Mouse (Mus musculus) left cerebral cortex, adult 2 months (tissue): ENCODE data around the gene Ralgps2. TPM values are rescaled to one million over a fixed set of nuclear protein-coding genes. Genes with fewer than 3 reads are reported as not detected.

Source experiments
- DNase-seq, 2 experiments: peaks; one replicate each; pipeline ENCODE4 v3.0.0; 2021 to 2022; ENCODE audit warnings: low spot score in 2 of 2, mixed read lengths in 1 of 2; ENCODE audit errors: extremely low spot score in 1 of 2
- H3K27ac ChIP-seq: fragments of 200-600 bp; 2 replicates; pipeline ENCODE4 v1.8.1; 2022
- H3K4me3 ChIP-seq: fragments of 200-600 bp; 2 replicates; pipeline ENCODE4 v1.8.1; 2022
- CTCF ChIP-seq: fragments of 200-600 bp; IDR thresholded peaks from 2 replicates; pipeline ENCODE4 v1.8.1; 2022; ENCODE audit warnings: antibody characterized with exemption, mild to moderate bottlenecking, moderate library complexity
- intact Hi-C: fragments of 180-260 bp; cut with DNase I; formaldehyde crosslinking; loops from one replicate; pipeline ENCODE4 v1.15.1; 2025
- total RNA-seq, 2 experiments: library from RNA; stranded (reverse); gene quantifications; 2 replicates each; pipeline ENCODE4 v1.2.3; 2021

Gene Ralgps2
- total RNA-seq, 2 experiments from 2014 or later = 40.5 to 43.2 TPM

- intact Hi-C loops = no loop called here
- TF ChIP-seq CTCF = no peak
- no peak for DNase-seq
- Histone ChIP-seq H3K4me3 (no peak overlapping the region), H3K27ac (no peak overlapping the region)
Observed at GRCm38 (mm10) chr1:156847098-156847497, 92.3 kb downstream of the Ralgps2 start.

- no peak for TF ChIP-seq CTCF
- Histone ChIP-seq H3K4me3 (no peak overlapping the region), H3K27ac (0 out of 2 replicates have a peak overlapping the region, but pooled peaks have one; percentile 16)
- intact Hi-C loops = no loop called here
- DNase-seq = no peak
Observed at GRCm38 (mm10) chr1:156841625-156842339, 97.6 kb downstream of the Ralgps2 start.

- Histone ChIP-seq H3K27ac (no peak overlapping the region), H3K4me3 (peak overlapping the region; percentile 21)
- intact Hi-C loops = loop anchor here (5.0 kb wide), 1 partner anchor 71 kb away; no protein-coding TSS in a partner anchor
- DNase-seq = peak; percentile 15 to 27
- TF ChIP-seq CTCF = no peak
Observed at GRCm38 (mm10) chr1:156838695-156839094, 100.7 kb downstream of the Ralgps2 start.

GRCm38 (mm10) chr1:156838177-156838576, 101.2 kb downstream of the Ralgps2 start, which contains the start of gene Angptl1:
TSS of gene Angptl1 (plus strand) at chr1:156838562.
- peak within 1 kb of the TSS; percentile 21 for H3K4me3 ChIP-seq
- DNase-seq = no peak
- TF ChIP-seq CTCF = no peak
- intact Hi-C loops = loop anchor here (5.0 kb wide), 1 partner anchor 71 kb away; no protein-coding TSS in a partner anchor
- no peak within 1 kb of the TSS for H3K27ac ChIP-seq

- Histone ChIP-seq H3K27ac (no peak overlapping the region), H3K4me3 (no peak overlapping the region)
- DNase-seq = no peak
- TF ChIP-seq CTCF = no peak
- intact Hi-C loops = no loop called here
Observed at GRCm38 (mm10) chr1:156819236-156819635, 120.2 kb downstream of the Ralgps2 start.

GRCm38 (mm10) chr1:156813485-156813884, 125.9 kb downstream of the Ralgps2 start:
- no peak overlapping the region for H3K4me3 ChIP-seq
- intact Hi-C loops = no loop called here
- TF ChIP-seq CTCF = no peak
- H3K27ac ChIP-seq = no peak overlapping the region
- no peak for DNase-seq

- intact Hi-C loops = no loop called here
- TF ChIP-seq CTCF = no peak
- Histone ChIP-seq H3K27ac (no peak overlapping the region), H3K4me3 (no peak overlapping the region)
- DNase-seq = no peak
Observed at GRCm38 (mm10) chr1:156812716-156813115, 126.7 kb downstream of the Ralgps2 start.

GRCm38 (mm10) chr1:156811928-156812327, 127.5 kb downstream of the Ralgps2 start:
- intact Hi-C loops = no loop called here
- Histone ChIP-seq H3K4me3 (no peak overlapping the region), H3K27ac (no peak overlapping the region)
- no peak for TF ChIP-seq CTCF
- DNase-seq = no peak

- Histone ChIP-seq H3K27ac (no peak overlapping the region), H3K4me3 (no peak overlapping the region)
- intact Hi-C loops = no loop called here
- TF ChIP-seq CTCF = no peak
- DNase-seq = no peak
Observed at GRCm38 (mm10) chr1:156808332-156808731, 131.1 kb downstream of the Ralgps2 start.

- no peak overlapping the region for H3K4me3 ChIP-seq
- no peak for TF ChIP-seq CTCF
- DNase-seq = no peak
- intact Hi-C loops = no loop called here
- H3K27ac ChIP-seq = no peak overlapping the region
Observed at GRCm38 (mm10) chr1:156801276-156801675, 138.2 kb downstream of the Ralgps2 start.

GRCm38 (mm10) chr1:156796251-156796650, 143.2 kb downstream of the Ralgps2 start:
- Histone ChIP-seq H3K4me3 (no peak overlapping the region), H3K27ac (no peak overlapping the region)
- intact Hi-C loops = no loop called here
- no peak for DNase-seq
- no peak for TF ChIP-seq CTCF

- intact Hi-C loops = no loop called here
- Histone ChIP-seq H3K27ac (no peak overlapping the region), H3K4me3 (no peak overlapping the region)
- no peak for DNase-seq
- TF ChIP-seq CTCF = no peak
Observed at GRCm38 (mm10) chr1:156789844-156790490, 149.5 kb downstream of the Ralgps2 start.
